16 mouse cellular contexts compared by ENCODE assay signal in the genomic region with DNA sequence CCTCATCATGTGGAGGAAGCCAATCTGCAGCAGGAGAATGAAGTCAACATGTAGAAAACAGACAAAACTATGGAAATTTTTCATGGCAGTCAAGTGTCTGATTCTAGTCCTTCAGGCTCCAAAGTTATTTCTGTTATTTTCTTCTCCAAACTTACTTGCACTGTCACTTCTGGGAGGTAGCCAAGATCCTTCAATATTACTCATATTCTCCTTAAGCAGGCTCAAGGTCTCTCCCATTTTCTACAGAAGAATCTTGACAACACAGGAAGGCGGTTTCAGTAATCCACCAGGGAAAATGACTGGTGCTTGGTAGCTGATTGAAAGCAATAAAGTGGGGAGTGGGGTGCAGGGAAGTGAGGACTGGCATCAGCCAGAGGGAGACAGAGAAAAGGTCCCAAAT.
"Had no signal": no experiment of that assay in that cellular context is flagged by ENCODE, and none has a peak within 500 bp of the region (broad histone marks: within the 10 kb centered on the region; RNA-seq: fewer than 3 reads in every experiment).

No protein-coding gene starts in this region.

- H3K4me3 ChIP-seq: kidney, embryonic 15.5 days; limb, embryonic 12.5 days; limb, embryonic 15.5 days; midbrain, embryonic 12.5 days; myocyte; neural tube, embryonic 13.5 days had no signal

- H3K4me1 ChIP-seq: kidney, embryonic 15.5 days; limb, embryonic 12.5 days; limb, embryonic 15.5 days; midbrain, embryonic 12.5 days; neural tube, embryonic 13.5 days had no signal

- DNase-seq: kidney, adult 11 months; kidney, adult 8-10 months; kidney, postnatal 10 days; kidney, postnatal 36 days; left cerebral cortex, postnatal 4 days; liver, postnatal 0 days; retina, postnatal 1 day; right cerebral cortex, postnatal 25 days; thymus, adult 18-20 months; thymus, postnatal 36 days had no signal
